Mouse (Mus musculus): Measurements from ENCODE around the gene Ssb. TPM values are rescaled to one million over a fixed set of nuclear protein-coding genes. Genes with fewer than 3 reads are reported as not detected.

The Ssb gene
- polyA plus RNA-seq, 2 experiments: 173 to 291 TPM

DNA sequence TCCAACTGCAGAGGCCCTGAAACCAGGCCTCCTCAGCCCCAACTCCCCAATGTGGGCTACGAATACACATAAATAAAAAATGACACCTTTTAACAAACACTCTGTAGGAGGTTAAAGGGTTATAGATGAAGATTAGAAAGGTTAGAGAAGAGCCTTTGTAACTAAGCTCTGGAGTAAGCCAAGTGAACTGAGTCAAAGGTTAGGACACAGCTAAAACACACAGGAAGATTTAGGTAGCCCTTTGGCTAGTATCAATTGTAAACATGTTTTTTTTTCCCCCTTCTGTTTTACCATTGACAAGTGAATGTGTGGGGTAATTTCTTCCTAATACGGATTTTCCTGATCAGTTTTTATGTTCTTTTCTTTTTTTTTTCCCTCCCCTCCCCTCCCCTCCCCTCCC, 51.4 kb downstream of the Ssb start:
- TF ChIP-seq POLR2A (IDR thresholded peaks at IDR 0.05; ENCODE audit: borderline replicate concordance, extremely low read depth, insufficient read depth, insufficient read length): no peak
- Histone ChIP-seq H3K4me3 (replicated peaks; ENCODE audit: low read length) (no peak overlapping the region), H3K36me3 (ENCODE audit: control insufficient read depth, insufficient read depth, low read length) (peaks cover 10% of the 10 kb centered on the region), H3K27me3 (ENCODE audit: control insufficient read depth, insufficient read depth, low read length) (no peaks in the 10 kb centered on the region), H3K4me1 (ENCODE audit: control insufficient read depth, insufficient read depth, low read length) (no peaks in the 10 kb centered on the region), H3K27ac (replicated peaks; ENCODE audit: low read depth, low read length) (no peak overlapping the region), H3K9ac (ENCODE audit: low read depth, low read length, severe bottlenecking) (no peak overlapping the region), H3K4me2 (replicated peaks; ENCODE audit: low read depth, low read length, severe bottlenecking) (no peak overlapping the region), H3K9me3 (ENCODE audit: control insufficient read depth, low read length) (no peaks in the 10 kb centered on the region)
- DNase-seq (ENCODE audit: low spot score) (no peak), ATAC-seq (ENCODE audit: low FRiP score, low read depth) (no peak)
- WGBS: 65% methylated on average over 2 of the region's 2 CpGs

DNA sequence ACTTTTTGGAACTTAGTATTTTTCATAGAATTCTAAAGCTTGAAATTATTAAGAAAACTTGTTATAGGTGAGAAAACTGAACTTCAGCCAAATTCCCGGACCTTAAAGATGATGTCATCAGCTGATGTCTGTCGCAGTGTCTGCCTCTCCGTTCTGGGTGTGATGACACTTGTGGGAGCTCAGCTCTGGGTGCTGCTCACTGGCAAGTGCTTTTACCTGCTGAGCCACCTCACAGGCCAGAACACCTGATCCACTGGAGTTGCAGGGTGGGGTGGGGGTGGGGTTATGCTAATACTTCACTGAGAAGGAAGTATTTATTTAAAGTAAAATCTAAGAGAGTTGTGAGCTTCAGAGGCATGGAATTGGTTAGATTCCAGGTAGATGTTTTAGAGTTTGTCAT, 55.9 kb downstream of the Ssb start:
- H3K27me3 ChIP-seq (ENCODE audit: control insufficient read depth, insufficient read depth, low read length): no peaks in the 10 kb centered on the region
- no peak for DNase-seq (ENCODE audit: low spot score)
- no peak overlapping the region for H3K9ac ChIP-seq (ENCODE audit: low read depth, low read length, severe bottlenecking)
- H3K4me1 ChIP-seq (ENCODE audit: control insufficient read depth, insufficient read depth, low read length): no peaks in the 10 kb centered on the region
- no peaks in the 10 kb centered on the region for H3K9me3 ChIP-seq (ENCODE audit: control insufficient read depth, low read length)
- 84% methylated on average over 3 of the region's 3 CpGs for WGBS
- no peak overlapping the region for H3K4me3 ChIP-seq (replicated peaks; ENCODE audit: low read length)
- TF ChIP-seq POLR2A (IDR thresholded peaks at IDR 0.05; ENCODE audit: borderline replicate concordance, extremely low read depth, insufficient read depth, insufficient read length): no peak
- ATAC-seq (ENCODE audit: low FRiP score, low read depth): no peak
- no peak overlapping the region for H3K27ac ChIP-seq (replicated peaks; ENCODE audit: low read depth, low read length)
- no peak overlapping the region for H3K4me2 ChIP-seq (replicated peaks; ENCODE audit: low read depth, low read length, severe bottlenecking)
- H3K36me3 ChIP-seq (ENCODE audit: control insufficient read depth, insufficient read depth, low read length): peaks cover 31% of the 10 kb centered on the region

Other genes with a start within 250 kb of the Ssb start
- gene Bbs5, start 214.4 kb upstream of the Ssb start, polyA plus RNA-seq (2012; rRNA removed): 14.7 and 18.9 TPM in 2 replicates
- gene Bbs5, start 214.4 kb upstream of the Ssb start, polyA plus RNA-seq (2014; fragmentation: Nextera tagmentation; extraction: Ambion mirVana): 15.8 and 19.2 TPM in 2 replicates
- 17.4 and 23.2 TPM in 2 replicates for gene Klhl41, start 191.4 kb upstream of the Ssb start, polyA plus RNA-seq (2012; rRNA removed)
- 13.2 and 16.7 TPM in 2 replicates for gene Klhl41, start 191.4 kb upstream of the Ssb start, polyA plus RNA-seq (2014; fragmentation: Nextera tagmentation; extraction: Ambion mirVana)
- gene Fastkd1, start 148.0 kb upstream of the Ssb start, polyA plus RNA-seq (2012; rRNA removed): 12.8 and 13.0 TPM in 2 replicates
- 12.3 and 15.0 TPM in 2 replicates for gene Fastkd1, start 148.0 kb upstream of the Ssb start, polyA plus RNA-seq (2014; fragmentation: Nextera tagmentation; extraction: Ambion mirVana)
- 14.2 and 25.3 TPM in 2 replicates for gene Ppig, start 139.0 kb upstream of the Ssb start, polyA plus RNA-seq (2012; rRNA removed)
- 118 and 120 TPM in 2 replicates for gene Ppig, start 139.0 kb upstream of the Ssb start, polyA plus RNA-seq (2014; fragmentation: Nextera tagmentation; extraction: Ambion mirVana)
- gene Ccdc173, start 72.0 kb upstream of the Ssb start, polyA plus RNA-seq (2012; rRNA removed): 1.1 and 2.5 TPM in 2 replicates
- 2.0 and 2.1 TPM in 2 replicates for gene Ccdc173, start 72.0 kb upstream of the Ssb start, polyA plus RNA-seq (2014; fragmentation: Nextera tagmentation; extraction: Ambion mirVana)
- gene Phospho2, start 71.9 kb upstream of the Ssb start, polyA plus RNA-seq (2012; rRNA removed): 27.5 and 30.9 TPM in 2 replicates
- gene Phospho2, start 71.9 kb upstream of the Ssb start, polyA plus RNA-seq (2014; fragmentation: Nextera tagmentation; extraction: Ambion mirVana): 24.6 and 28.5 TPM in 2 replicates
- gene Klhl23, start 39.6 kb upstream of the Ssb start, polyA plus RNA-seq (2012; rRNA removed): 18.6 and 21.2 TPM in 2 replicates
- gene Klhl23, start 39.6 kb upstream of the Ssb start, polyA plus RNA-seq (2014; fragmentation: Nextera tagmentation; extraction: Ambion mirVana): 20.7 and 21.9 TPM in 2 replicates
- gene Mettl5, start 24.1 kb downstream of the Ssb start, polyA plus RNA-seq (2012; rRNA removed): 9.8 and 14.0 TPM in 2 replicates
- 33.7 and 41.0 TPM in 2 replicates for gene Mettl5, start 24.1 kb downstream of the Ssb start, polyA plus RNA-seq (2014; fragmentation: Nextera tagmentation; extraction: Ambion mirVana)
- 35.0 and 36.2 TPM in 2 replicates for gene Ubr3, start 35.7 kb downstream of the Ssb start, polyA plus RNA-seq (2012; rRNA removed)
- 21.3 and 21.6 TPM in 2 replicates for gene Ubr3, start 35.7 kb downstream of the Ssb start, polyA plus RNA-seq (2014; fragmentation: Nextera tagmentation; extraction: Ambion mirVana)
- 0.04 TPM in 2 replicates for gene Myo3b, start 177.6 kb downstream of the Ssb start, polyA plus RNA-seq (2012; rRNA removed)
- gene Myo3b, start 177.6 kb downstream of the Ssb start, polyA plus RNA-seq (2014; fragmentation: Nextera tagmentation; extraction: Ambion mirVana): 0.21 TPM in 1 of 2 replicates, not detected in the other

Data from limb, embryonic 14.5 days (tissue).